Mouse (Mus musculus) lung, postnatal 36 days (tissue): ENCODE measurements around the gene Cnbd2.

ENCODE experiments used
- DNase-seq: peaks from one replicate; pipeline ENCODE4 v3.0.0; 2022; ENCODE audit warnings: mixed read lengths

Cnbd2 gene

DNA sequence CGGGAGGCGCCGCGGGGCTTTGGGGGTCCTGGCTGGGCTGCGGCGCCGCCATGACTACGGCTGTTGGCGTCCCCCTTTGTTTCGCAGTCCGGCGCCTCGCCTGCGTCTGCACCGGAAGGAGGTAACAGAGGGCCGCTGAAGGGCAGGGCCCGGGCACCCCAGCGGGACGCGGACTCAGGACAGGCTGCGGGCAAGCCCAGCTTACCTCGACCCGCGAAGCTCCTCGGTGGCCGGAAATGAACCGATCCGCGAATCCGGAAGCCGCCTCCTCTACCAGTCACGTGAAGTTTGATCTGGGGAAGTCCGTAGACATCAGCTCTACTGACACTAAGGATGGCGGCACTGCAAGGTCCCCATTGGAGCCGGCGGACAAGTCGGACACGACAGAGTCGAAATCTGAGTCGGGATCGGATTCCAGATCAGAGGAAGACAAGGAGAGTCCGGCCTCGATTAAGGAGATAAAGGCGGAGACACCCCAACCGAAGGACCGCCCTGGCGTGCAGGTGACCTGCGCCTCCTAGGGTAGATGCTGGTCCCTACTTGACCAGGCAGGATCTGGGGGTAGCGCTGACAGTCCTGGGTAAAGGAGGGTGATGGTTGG is at the start of gene Cnbd2, which contains the start of gene Scand1:
Cnbd2 (plus strand) TSS at position 3 of the 601 bp plus-strand sequence.
Scand1 (minus strand) TSS at position 408 of the 601 bp plus-strand sequence.
- peak; percentile 89 for DNase-seq

DNA sequence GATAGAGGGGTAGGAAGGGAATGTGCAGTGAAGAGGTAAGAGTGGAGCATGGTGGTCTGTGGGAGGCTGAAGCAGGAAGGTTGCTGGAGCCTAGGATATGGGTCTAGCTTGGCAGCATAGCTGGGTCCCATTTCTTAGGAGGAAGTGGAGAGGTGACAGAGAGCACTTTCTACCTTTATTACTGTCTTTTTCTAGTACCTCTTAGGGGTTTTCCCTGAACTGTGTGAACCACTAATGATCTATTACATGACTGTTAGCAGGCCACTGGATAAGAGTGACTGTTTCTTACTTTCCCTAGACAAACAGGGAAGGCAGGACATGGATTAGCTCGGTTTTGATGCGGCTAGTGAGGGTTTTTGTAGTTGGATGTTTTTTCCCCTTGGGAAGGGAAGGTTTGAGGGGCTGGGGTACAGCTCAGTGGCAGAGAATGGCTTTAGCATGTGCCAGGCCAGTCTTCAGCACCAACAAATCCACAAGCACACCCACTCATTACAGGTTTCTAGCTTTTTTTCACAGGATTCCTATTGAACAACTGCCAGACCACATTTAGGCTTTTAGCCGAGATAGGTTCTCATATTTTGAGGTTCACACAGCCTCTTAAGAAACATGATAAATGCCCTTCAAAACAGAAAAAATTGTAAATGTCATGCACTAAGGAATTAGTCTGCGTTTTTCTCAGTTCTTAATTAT is 48.8 kb upstream of the Cnbd2 start:
- no peak for DNase-seq

DNA sequence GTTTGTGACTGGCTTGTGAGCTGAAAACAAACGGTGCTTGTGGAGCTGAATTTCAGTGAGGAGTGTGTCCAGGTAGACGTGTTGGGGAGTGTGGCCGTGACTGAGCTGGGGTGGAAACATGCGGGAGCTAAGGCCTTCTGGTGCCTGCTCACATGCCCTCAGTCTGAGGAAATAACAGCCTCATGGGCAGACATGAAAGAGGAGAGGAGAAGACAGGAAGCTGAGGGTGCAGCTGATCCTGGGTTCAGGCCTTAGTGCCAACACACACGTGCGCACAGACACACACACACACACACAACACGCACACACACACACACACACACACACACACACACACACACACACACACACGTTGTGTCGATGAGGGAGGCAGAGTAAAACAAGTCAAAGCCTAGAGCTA is 44.5 kb upstream of the Cnbd2 start:
- no peak for DNase-seq

DNA sequence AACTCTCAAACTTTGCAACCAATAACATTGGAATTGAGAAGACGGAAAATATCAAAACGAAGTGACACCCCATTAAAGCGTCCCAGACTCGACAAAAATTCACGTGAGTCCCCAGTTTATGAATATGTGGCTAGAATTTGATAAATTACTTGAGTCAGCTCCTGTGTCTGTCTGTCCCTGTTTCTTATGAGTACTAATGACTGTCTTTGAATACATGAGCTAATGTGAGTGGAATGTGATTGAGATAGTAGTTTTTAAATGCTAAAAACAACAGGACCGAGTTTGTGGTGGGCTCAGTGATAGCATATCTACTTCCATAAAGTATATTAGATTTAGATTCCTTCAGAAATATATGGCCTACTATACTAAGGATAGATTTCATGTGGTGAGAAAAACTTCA is 39.5 kb upstream of the Cnbd2 start:
- DNase-seq, result no peak

DNA sequence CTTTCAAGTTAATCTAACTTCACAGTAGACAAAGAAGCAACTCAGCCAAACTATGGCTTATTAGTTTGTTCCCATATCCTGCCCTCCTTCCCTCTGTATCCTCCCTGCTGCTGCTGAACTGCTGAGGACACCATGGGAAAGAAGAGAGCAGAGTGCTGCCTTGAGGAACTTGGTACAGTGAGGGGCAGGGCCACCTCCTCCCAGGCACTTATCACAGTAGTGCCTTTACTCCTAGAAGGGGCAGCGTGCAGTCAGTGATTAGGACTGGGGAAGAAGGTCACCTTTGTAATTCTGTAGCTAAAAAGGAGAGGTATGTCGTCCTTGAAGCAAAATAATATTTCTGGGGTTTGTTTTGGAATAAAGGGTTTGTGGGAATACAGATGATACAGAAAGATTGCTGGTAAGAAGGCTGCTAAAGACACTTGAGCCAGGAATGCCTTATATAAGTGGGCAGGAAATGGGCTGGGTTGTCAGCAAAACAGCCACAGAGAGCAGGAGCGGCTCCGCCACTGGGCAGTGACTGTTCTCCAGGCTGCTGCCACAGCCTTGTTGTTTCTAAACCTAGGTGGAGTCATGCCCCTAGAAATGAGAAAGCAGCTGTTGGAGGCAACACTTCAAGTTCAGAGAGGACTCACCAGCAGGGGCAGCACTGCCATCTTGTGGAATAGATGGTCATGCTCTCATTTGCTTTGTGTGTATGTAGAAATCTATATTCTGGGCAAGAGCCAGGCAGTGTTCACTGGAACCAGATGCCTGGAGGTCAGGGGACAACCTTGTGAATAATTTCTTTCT is 33.7 kb upstream of the Cnbd2 start:
- DNase-seq, result peak; percentile 97

DNA sequence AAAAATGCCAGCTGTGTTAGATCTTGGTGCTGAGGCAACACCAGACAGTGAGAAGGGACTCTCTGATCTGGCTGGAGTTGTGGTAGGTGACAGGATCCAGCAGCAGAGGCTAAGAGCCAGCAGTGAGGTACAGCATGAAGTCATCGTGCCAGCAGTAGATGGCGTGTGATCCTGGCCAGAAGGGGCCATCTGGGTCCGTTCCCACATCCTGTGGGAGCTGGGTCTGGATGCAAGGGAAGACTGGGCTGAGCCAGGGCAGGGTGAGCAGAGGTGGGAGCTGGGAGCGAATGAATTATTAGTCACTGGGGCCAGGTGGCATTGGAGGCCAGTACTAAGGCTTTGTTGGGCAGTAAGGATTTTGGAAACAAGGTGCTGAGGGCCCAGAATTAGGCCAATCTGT is 30.9 kb upstream of the Cnbd2 start:
- DNase-seq, result no peak

DNA sequence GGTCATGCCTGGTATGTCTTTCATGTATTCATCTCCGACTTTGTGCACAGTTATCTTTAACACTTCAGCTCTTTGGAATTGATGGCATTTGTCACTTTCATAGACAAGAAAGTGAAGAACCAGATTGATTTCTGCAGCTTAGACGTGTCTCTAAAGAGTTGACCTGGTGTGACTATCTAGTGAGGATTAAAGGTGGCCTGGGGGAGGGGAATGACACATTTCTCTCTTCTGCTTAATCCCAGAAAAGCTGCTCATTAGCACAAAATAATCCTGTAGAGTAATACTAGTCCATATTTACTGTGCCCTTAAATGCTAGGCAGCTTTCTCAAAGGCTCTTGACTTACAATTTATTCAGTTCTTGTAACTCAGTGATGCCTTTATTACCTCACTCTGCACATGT is 26.9 kb upstream of the Cnbd2 start:
- no peak for DNase-seq

DNA sequence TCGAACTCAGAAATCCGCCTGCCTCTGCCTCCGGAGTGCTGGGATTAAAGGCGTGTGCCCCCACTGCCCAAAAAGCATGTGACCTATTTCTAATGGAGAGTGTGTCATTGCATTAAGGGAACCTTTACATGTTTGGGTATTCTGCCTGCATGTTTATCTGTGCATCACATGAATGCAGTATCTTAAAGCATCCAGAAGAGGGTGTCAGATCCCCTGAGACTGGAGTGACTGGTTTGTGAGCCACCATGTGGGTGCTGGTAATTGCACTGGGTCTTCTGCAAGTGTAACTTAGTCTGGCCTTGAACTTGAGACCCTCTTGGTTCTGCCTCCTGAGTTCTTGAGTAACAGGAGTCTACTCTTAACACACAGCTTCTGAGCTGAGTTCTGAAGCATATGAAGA is 25.4 kb upstream of the Cnbd2 start:
- DNase-seq, result no peak

DNA sequence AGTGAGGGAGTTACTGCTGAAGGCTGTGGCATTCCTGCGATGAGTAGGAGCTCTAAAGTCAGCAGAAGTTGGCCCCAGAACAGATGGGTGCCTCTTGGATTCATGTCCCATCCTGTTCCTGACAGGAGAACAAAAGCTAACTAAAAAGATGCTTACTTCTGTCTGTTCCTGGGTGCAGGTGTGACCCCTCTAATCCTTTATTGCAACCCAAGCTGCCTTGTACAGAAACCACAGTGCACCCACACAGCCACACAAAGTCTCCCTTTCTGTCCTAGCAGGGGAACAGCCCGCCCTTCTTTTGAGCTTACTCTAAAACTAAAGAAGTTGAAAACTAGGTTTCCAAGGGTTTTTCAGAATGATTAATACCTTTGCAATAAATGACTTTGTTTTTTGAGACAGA is 23.9 kb upstream of the Cnbd2 start:
- no peak for DNase-seq

DNA sequence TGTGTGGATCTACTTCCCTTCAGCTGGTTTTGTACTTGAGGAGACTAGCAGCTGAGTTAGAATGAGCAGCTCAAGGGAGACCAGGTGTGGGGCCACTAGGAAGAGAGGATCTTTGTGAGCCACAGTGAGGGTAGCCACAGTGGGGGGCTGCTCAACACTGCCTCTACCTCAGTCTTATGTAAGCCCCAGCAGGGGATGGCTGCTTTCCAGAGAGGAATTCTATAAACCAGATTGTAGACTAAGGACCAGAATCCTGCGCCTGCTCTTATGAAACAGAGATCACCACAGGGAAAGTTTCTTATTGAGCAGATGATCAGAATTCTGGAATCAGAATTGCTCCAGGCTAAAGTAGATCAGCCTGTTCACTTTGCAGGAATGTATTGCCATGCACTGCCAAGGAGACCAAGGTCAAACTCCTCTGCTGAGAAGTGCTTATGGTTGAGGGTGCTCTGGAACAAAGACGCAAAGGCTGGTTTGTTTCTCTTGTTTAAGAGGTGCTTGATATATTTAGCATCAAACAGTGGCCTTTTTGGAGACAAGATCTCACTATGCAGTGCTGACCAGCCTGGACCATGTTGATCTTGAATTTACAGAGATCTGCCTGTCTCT is 22.4 kb upstream of the Cnbd2 start:
- DNase-seq, result peak; percentile 51

DNA sequence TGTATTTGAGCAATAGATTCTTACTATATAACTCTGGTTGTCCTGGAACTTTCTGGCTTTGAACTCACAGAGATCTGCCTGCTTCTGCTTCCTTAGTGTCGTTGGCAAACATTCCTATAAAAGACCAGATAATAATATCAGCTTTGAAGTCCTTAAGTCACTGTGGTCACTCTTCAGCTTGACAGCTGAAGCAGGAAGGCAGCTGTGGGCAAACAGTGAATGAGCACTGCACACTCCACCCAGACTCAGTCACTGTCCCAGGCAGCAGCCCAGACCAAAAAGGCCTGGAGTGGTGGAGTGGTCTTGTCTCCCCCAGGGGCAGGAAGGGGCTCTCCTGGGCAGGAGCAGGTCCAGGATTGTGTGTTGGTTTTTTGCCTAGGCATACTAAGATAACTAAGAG is 20.1 kb upstream of the Cnbd2 start:
- no peak for DNase-seq

DNA sequence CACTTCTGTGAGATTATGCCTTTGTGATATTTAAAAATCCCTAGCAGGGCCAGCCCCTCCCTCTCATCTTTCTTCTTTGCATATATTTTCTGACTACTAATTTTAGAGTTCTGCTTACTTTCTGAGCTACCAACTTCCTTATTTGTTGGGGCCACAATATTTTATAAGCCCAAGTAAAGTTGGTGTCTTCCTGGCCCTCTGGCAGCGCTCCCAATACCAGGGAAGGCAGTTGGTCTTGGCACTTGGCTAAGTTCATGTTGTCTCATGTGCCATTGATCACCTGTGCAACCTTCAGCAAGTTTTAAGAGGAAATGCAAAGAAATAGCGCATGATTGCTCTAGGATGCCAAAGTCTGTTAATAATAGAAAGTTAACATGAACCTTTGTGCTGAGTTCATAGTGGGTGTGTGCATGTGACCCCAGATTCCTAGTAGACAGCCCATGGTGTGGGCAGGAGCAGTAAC is 16.5 kb upstream of the Cnbd2 start:
- no peak for DNase-seq

DNA sequence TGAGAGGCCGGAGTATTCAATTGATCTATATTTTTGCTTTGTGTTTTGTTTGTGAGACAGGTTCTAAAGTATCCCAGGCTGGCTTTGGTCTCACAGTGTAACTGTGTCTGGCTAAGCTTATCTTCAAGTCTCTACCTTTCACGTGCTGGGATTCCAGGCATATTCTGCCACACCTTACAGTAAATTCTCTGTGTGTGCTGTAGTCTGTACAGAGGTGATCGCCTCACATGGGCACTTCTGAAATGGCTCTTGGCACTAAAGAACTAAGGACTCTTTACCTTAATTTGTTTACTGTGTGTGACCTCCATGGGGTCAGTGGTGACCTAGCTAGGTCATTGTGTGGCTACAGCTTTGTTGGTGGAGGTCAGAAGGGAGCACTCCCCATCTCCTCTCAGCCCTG is 15.9 kb upstream of the Cnbd2 start:
- peak; percentile 41 for DNase-seq

DNA sequence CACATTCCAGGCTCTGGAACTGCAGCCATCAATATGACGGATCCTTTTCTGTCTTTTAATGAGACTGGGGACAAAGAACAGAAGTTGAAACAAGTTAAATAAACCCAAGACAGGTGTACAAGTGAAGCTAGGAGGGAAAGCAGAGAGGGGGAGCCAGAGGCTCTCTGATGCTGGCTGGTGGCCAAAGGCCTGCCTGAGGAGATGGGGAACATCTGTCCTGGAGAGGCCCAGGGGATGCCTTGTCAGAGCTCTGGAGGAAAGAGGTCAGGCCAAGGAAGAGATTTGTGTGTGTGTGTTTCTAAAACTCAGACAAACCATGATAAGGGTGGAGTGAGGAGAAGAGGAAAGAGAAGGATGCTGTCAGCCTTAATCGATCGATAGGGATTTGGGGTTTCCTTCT is 14.4 kb upstream of the Cnbd2 start:
- no peak for DNase-seq

DNA sequence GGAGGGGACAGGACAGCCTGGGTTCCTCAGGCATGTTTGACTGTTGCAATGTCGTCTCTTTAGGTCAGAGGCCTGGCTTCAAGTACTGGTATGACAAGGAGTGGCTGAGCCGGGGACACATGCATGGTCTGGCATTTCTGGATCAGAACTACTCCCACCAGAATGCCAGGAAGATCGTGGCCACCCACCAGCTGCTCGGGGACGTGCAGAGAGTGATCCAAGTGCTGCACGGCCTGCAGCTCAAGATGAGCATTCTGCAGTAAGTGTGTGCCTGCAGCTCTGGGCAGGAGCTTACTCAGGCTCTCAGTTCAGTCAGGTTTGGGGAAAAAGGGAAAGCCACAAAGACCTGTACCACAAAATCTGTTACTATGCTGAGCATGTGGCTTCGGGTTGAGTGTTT is 13.6 kb upstream of the Cnbd2 start:
- DNase-seq, result no peak

DNA sequence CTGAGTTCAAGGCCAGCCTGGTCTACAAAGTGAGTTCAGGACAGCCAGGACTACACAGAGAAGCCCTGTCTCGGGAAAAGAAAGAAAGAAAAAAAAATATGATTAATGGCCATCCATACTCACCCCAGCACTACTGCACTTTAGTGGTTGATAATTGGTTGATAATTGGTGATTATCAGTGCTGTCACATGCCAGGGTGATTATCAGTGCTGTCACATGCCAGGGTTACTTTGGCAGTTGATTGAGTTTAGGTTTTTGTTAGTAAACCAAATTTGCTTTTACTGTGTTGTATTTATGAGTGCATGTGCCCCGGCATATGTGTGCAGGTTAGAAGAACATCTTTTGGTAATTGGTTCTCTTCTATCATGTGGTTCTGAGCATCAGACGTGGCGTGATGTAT is 10.0 kb upstream of the Cnbd2 start:
- DNase-seq, result no peak

DNA sequence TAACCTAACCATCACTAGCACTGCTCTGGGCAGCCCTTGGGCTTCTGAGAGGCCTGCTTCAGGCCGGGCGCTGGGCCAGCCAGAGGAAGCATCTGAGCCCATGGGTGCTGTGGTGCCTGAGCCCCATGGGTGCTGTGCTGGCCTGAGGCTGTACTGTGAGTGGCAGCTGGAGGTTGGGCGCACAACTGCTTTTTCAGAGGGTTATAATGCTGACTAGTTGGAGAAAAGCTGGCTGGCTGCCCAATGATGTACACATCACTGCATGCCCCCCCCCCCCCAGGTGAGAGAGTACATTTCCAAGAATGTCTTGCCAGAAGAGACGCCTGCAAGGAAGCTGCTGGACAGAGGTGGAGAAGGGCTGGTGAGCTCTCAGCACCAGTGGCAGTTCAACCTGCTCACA is 7.7 kb upstream of the Cnbd2 start:
- DNase-seq, result no peak

DNA sequence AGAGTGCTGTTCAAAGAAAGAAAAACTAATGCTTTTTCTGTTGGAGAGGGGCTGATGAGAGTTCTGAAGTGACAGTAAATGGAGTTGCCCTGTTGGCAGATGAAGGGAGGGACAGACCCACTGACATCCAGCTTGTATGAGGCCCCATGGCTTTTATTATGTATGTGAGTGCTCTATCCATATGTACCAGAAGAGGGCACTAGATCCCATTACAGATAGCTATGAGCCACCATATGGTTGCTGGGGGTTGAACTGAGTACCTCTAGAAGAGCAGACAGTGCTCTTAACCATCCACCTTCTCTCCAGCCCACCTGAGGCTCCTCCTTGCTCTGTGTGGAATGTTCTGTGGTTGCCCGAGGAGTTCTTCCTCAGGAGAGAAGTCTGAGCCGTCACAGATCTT is 6.3 kb upstream of the Cnbd2 start:
- peak; percentile 54 for DNase-seq

DNA sequence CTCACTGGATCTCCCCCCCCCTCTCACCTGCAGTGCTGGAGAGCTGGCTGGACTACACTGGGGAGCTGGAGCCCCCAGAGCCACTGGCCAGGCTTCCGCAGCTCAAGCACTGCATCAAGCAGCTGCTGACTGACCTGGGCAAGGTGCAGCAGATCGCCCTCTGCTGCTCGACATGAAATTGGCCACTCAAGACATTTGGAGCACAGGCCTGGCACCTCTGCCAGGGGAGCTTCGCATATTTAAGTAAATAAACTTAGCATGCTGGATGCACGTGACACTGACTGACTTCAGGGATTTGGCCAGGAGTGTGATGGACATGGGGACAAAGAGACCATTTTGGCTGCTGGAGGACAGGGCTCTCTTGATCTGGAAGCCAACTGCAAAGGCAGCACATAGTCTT is 4.8 kb upstream of the Cnbd2 start:
- DNase-seq, result peak; percentile 57

DNA sequence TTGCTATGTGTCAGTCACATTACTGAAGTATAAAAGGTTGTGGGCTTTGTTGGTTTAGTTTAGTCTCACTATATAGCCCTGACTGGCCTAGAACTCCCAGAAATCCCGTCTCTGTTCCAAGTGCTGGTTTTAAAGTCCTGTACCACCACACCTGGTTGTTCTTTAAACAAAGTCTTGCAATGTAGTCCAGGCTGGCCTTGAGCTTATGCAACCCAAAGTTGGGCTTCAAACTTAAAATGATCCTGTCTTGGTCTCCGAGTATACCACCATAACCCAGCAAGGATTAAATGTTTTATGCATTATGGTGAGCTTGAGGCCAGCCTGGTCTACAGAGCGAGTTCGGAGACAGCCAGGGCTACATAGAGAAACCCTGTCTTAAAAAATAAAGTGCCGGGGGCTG is 2.2 kb upstream of the Cnbd2 start:
- DNase-seq, result no peak

DNA sequence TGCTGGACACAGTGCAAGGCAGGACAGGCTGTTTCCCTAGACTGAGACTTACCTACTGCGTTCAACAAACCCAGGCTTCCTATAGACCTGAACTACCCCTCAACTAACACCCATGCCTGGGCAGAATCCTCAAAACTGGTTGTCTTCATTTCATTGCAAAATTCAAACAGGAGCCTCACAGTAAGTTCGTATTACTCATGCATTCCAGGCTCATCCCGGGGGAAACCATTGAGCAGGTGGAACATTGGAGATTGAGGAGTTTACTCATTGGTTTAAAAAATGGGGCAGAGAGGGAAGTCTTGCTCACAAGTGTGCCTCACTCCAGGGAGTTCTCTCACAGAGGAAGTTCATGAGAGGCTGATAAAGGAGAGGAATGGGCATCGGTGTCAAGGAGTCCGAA is 1.6 kb upstream of the Cnbd2 start:
- no peak for DNase-seq

DNA sequence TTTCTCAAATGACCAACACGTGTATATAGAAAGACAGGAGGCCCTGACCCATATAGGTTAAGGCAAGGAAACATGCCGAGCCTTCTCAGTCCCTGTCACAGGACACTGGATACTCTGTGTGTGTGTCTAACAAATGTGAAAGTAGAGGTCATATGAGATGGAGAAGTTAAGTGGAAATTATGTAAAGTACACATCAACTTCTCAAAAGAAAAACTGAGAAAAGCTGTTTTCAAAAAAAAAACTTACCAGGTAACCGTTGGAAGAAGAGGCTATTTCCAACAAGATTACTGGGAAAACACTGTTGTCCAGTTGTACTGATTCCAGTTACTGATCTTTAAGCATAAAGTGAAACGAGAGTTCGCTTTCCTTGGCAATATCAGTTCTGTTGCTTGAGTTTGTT is 1.2 kb upstream of the Cnbd2 start:
- no peak for DNase-seq

DNA sequence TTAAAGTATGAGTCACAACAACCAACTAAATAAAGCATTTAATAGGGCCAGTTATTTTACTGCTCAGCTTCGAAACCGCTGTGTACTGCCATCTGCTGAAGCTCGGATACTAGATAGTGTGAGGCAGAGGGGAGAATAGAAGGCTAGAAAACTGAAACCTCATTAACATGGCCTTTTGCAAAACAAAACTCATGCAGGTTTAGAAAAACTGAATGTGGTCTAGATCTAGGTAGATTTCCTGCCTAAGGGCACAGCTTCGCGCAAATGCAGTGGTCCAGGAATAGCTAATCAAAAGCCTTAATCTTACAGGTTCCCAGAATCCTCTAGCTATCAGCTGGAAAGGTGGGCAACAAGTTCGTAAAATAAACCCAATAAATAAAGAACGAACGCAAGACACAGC is 658 bp upstream of the Cnbd2 start:
- no peak for DNase-seq

DNA sequence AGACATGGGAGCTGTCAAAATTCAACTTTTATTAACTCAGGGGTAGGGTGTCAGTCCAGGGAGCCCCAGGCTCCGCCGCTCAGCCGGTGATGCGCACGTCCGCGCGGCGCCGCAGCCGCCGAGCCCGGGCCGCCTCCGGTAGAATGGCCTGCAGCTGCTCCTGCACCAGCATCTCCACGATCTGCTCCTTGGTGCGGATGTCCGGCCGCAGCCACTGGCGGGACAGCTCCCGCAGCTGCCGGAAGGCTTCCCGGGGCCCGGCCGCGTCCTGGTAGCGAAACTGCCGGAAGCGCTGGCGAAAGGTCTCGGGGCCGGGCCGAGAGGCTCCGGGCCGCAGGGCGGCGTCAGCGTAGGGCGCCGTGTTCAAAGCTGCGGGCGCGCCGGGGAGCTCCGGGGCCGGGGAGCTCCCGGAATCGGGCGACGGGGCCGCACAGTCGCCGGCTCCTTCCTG is 233 bp upstream of the Cnbd2 start:
- peak; percentile 63 for DNase-seq
